Mouse (Mus musculus): Measurements from ENCODE around the gene Zfp583. TPM values are rescaled to one million over a fixed set of nuclear protein-coding genes. Genes with fewer than 3 reads are reported as not detected.

The Zfp583 gene
- 0.22 TPM for polyA plus RNA-seq (2017; shearing (Covaris generic))

GRCm38 (mm10) chr7:6331233-6331956, at the start of gene Zfp583:
Gene Zfp583 (minus strand): TSS chr7:6331285.

GRCm38 (mm10) chr7:6363047-6363488, 32.0 kb upstream of the Zfp583 start, which contains the start of gene Zfp78:
Gene Zfp78 (plus strand): TSS chr7:6363280.

GRCm38 (mm10) chr7:6343501-6344071, 12.5 kb upstream of the Zfp583 start, which contains the start of gene Gm3854:
Gene Gm3854 (plus strand): TSS chr7:6343759.

GRCm38 (mm10) chr7:6285842-6286705, 45.0 kb downstream of the Zfp583 start, which contains the start of gene Zfp667:
Gene Zfp667 (plus strand): TSS chr7:6286579.

Other genes with a start within 250 kb of the Zfp583 start
- 33.1 TPM for gene Zfp787, start 175.3 kb downstream of the Zfp583 start, polyA plus RNA-seq (2017; shearing (Covaris generic))
- 25.2 TPM for gene Zfp444, start 159.1 kb downstream of the Zfp583 start, polyA plus RNA-seq (2017; shearing (Covaris generic))
- not detected for gene Galp, start 134.2 kb downstream of the Zfp583 start, polyA plus RNA-seq (2017; shearing (Covaris generic))
- gene Zscan5b, start 109.0 kb downstream of the Zfp583 start, polyA plus RNA-seq (2017; shearing (Covaris generic)), result not detected
- not detected for gene Epp13, start 78.6 kb downstream of the Zfp583 start, polyA plus RNA-seq (2017; shearing (Covaris generic))
- 3.5 TPM for gene Zfp667, start 44.7 kb downstream of the Zfp583 start, polyA plus RNA-seq (2017; shearing (Covaris generic))
- gene Gm3854, start 12.5 kb upstream of the Zfp583 start, polyA plus RNA-seq (2017; shearing (Covaris generic)), result 0.91 TPM
- gene Zfp78, start 32.0 kb upstream of the Zfp583 start, polyA plus RNA-seq (2017; shearing (Covaris generic)), result 2.3 TPM
- gene Zfp28, start 52.0 kb upstream of the Zfp583 start, polyA plus RNA-seq (2017; shearing (Covaris generic)), result 9.2 TPM
- gene Smim17, start 67.4 kb upstream of the Zfp583 start, polyA plus RNA-seq (2017; shearing (Covaris generic)), result not detected
- not detected for gene Gm20715, start 79.0 kb upstream of the Zfp583 start, polyA plus RNA-seq (2017; shearing (Covaris generic))
- not detected for gene Olfr1344, start 107.4 kb upstream of the Zfp583 start, polyA plus RNA-seq (2017; shearing (Covaris generic))
- 0.06 TPM for gene Olfr1336, start 124.9 kb upstream of the Zfp583 start, polyA plus RNA-seq (2017; shearing (Covaris generic))
- not detected for gene Olfr1346, start 135.8 kb upstream of the Zfp583 start, polyA plus RNA-seq (2017; shearing (Covaris generic))
- gene Olfr5, start 155.7 kb upstream of the Zfp583 start, polyA plus RNA-seq (2017; shearing (Covaris generic)), result not detected
- gene Olfr1347, start 168.5 kb upstream of the Zfp583 start, polyA plus RNA-seq (2017; shearing (Covaris generic)), result not detected
- gene Olfr1348, start 177.5 kb upstream of the Zfp583 start, polyA plus RNA-seq (2017; shearing (Covaris generic)), result not detected
- gene Olfr1349, start 191.7 kb upstream of the Zfp583 start, polyA plus RNA-seq (2017; shearing (Covaris generic)), result not detected
- gene Olfr1350, start 233.6 kb upstream of the Zfp583 start, polyA plus RNA-seq (2017; shearing (Covaris generic)), result not detected